Mouse (Mus musculus): ENCODE results near the gene Aloxe3. TPM values are rescaled to one million over a fixed set of nuclear protein-coding genes. Genes with fewer than 3 reads are reported as not detected.

Gene Aloxe3
- polyA plus RNA-seq, 1 experiment from 2014 or later = not detected

DNA sequence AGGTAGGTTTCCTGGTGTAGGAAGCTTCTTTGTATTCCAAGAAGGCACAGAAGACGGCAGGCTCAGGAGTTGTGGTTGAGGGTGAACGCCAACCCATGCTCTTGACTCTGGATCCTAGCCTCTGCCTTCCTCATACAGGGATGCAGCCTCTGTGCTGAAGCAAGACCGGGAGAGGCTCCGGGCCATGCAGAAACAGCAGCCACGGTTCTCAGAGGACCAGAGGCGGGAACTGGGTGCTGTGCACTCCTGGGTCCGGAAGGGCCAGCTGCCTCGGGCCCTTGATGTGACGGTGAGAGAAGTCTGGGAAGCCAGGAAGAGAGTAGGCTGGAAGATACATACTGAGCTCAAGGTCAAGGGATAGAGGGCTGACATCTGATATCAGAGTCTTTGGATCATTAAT is 17.5 kb upstream of the Aloxe3 start:
- H3K9ac ChIP-seq (ENCODE audit: low read length) = no peak overlapping the region
- 94% methylated on average over 9 of the region's 9 CpGs for WGBS

DNA sequence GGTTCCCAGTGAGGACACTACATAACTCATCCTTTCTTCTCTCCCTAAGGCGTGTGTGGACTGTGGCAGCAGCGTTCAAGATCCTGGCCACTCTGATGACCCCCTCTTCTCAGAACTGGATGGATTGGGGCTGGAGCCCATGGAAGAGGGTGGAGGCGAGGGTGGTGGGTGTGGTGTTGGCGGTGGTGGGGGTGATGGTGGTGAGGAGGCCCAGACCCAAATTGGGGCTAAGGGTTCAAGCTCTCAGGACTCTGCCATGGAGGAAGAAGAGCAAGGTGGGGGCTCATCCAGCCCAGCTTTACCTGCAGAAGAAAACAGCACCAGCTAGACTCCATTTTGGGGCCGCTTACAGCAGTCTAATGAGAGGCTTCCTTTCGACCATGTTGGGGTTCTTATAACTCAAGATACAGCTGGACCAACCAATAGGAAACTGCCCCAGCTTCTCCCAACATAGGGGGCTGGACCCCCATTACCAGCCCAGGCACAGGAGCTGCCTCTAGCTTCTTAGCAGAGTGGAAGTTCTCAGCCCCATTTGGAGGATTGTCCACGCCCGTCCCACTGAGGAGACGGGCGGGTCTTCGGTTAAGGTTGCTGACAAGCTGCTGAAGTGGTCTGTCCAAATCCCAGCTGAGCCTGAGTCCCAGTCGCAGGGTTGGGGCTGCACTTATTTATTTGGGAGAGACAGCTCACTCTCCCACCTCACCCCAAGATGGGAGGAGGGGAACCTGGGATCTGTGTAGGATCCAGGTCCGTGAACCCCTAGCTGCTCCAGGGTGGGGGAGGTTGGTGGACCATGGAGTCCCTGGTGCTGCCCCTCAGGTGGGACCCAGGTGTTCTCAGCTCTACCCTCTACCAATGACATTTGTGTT is 16.4 kb upstream of the Aloxe3 start:
- Histone ChIP-seq H3K36me3 (ENCODE audit: control insufficient read depth, insufficient read depth, low read length) (peaks cover 3% of the 10 kb centered on the region; the same call in 1 of the 2 replicates), H3K4me1 (replicated peaks; ENCODE audit: control insufficient read depth, insufficient read depth, low read length) (no peaks in the 10 kb centered on the region), H3K4me2 (ENCODE audit: low read depth, low read length, severe bottlenecking) (no peak overlapping the region), H3K9me3 (ENCODE audit: control insufficient read depth, low read length) (no peaks in the 10 kb centered on the region), H3K27ac (ENCODE audit: low read depth, low read length) (no peak overlapping the region), H3K9ac (ENCODE audit: low read length) (no peak overlapping the region), H3K27me3 (ENCODE audit: control insufficient read depth, insufficient read depth, low read length) (no peaks in the 10 kb centered on the region), H3K4me3 (ENCODE audit: low read depth, low read length) (no peak overlapping the region)
- no peak for ATAC-seq (replicated peaks; ENCODE audit: low FRiP score)
- DNase-seq (ENCODE audit: low spot score) = no peak
- WGBS = 79% methylated on average over 13 of the region's 13 CpGs

More for the DNA sequence above, 17.5 kb upstream of the Aloxe3 start:
- Histone ChIP-seq H3K36me3 (ENCODE audit: control insufficient read depth, insufficient read depth, low read length) (peaks cover 5% of the 10 kb centered on the region; the same call in 1 of the 2 replicates), H3K9me3 (ENCODE audit: control insufficient read depth, low read length) (no peaks in the 10 kb centered on the region), H3K4me3 (ENCODE audit: low read depth, low read length) (no peak overlapping the region), H3K27me3 (ENCODE audit: control insufficient read depth, insufficient read depth, low read length) (no peaks in the 10 kb centered on the region), H3K27ac (ENCODE audit: low read depth, low read length) (no peak overlapping the region), H3K4me1 (replicated peaks; ENCODE audit: control insufficient read depth, insufficient read depth, low read length) (no peaks in the 10 kb centered on the region), H3K4me2 (ENCODE audit: low read depth, low read length, severe bottlenecking) (no peak overlapping the region)
- DNase-seq (ENCODE audit: low spot score) = no peak
- ATAC-seq (replicated peaks; ENCODE audit: low FRiP score) = no peak

DNA sequence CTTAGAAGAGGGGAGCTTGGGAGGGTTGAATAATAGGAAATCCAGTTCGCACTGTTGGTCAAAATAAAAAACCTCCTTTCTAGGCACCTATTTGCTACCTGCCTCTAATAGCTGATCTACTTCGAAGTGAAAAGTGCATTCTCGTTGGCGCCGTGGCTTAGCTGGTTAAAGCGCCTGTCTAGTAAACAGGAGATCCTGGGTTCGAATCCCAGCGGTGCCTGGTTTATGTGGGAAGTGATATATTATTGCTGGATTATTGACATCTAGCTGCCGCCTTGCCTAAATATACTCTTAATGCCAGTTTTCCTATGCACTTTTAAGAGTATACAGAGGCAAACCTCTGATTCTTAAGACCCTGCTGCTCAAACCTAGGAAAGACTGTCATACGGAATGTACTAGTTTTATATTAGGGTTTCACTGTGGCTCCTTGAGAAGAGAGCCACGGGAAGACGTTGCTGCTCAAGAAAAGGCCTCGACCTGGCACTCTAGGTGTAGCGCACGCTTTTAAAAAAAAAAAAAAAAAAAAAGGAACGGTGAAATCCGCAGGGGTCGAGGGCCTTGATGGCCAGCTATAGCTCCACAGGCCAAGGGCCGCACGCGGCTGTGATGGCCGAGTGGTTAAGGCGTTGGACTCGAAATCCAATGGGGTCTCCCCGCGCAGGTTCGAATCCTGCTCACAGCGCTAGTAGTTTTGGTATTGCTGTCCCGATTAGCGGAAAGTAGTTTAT is 15.2 kb upstream of the Aloxe3 start:
- peak overlapping the region; percentile 47 for H3K9ac ChIP-seq (ENCODE audit: low read length)
- DNase-seq (ENCODE audit: low spot score) (peak; percentile 98), ATAC-seq (replicated peaks; ENCODE audit: low FRiP score) (peak; percentile 71)
- H3K9me3 ChIP-seq (ENCODE audit: control insufficient read depth, low read length) = no peaks in the 10 kb centered on the region
- under 1% methylated on average over 30 of the region's 30 CpGs for WGBS
- H3K4me2 ChIP-seq (ENCODE audit: low read depth, low read length, severe bottlenecking) = peak overlapping the region; percentile 40
- H3K27ac ChIP-seq (ENCODE audit: low read depth, low read length) = no peak overlapping the region
- peak overlapping the region; percentile 46 for H3K4me3 ChIP-seq (ENCODE audit: low read depth, low read length)
- H3K4me1 ChIP-seq (replicated peaks; ENCODE audit: control insufficient read depth, insufficient read depth, low read length) = no peaks in the 10 kb centered on the region
- no peaks in the 10 kb centered on the region; the same call in 1 of the 2 replicates for H3K27me3 ChIP-seq (ENCODE audit: control insufficient read depth, insufficient read depth, low read length)
- H3K36me3 ChIP-seq (ENCODE audit: control insufficient read depth, insufficient read depth, low read length) = peaks cover 2% of the 10 kb centered on the region; the same call in 1 of the 2 replicates

DNA sequence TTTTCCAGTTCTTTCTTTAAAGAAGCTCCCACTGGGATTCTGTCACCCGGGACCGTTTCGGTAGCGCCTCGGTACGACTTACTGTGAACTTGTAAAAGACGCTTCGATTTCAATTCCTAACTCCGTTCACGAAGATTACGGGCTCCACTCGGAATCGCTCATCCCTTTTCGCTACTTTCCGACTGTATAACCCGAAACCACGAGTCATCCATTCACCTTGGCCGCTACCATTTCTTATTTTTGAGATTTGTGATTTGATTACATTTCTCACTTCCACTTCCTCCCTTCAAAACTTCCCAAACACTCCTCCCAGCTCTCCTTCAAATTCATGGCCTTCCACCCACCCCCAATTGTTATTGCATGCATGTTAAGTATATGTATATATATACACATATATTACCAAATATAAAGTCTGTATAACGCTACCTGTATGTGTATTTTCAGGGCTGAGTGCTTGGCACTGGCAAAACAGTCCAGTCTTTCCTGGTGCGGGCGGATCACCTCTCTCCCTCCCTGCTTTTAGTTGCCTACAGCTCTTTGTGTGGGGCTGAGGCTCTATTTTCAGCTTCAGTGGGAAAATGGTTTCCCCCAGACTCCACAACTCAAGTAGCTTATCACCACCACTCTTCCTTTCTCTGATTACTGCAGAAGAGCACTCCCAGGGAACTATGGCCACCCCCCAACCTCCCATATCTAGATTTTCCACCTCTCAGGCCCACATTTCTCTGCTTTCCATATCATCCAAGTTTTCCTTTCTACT is 14.5 kb upstream of the Aloxe3 start:
- peak overlapping the region; percentile 46 for H3K4me3 ChIP-seq (ENCODE audit: low read depth, low read length)
- peak overlapping the region; percentile 40 for H3K4me2 ChIP-seq (ENCODE audit: low read depth, low read length, severe bottlenecking)
- no peak for ATAC-seq (replicated peaks; ENCODE audit: low FRiP score)
- DNase-seq (ENCODE audit: low spot score) = no peak
- peak overlapping the region; percentile 47 for H3K9ac ChIP-seq (ENCODE audit: low read length)
- 3% methylated on average over 21 of the region's 21 CpGs for WGBS
- H3K36me3 ChIP-seq (ENCODE audit: control insufficient read depth, insufficient read depth, low read length) = peaks cover 2% of the 10 kb centered on the region; the same call in 1 of the 2 replicates
- no peaks in the 10 kb centered on the region; the same call in 1 of the 2 replicates for H3K27me3 ChIP-seq (ENCODE audit: control insufficient read depth, insufficient read depth, low read length)
- H3K4me1 ChIP-seq (replicated peaks; ENCODE audit: control insufficient read depth, insufficient read depth, low read length) = no peaks in the 10 kb centered on the region
- no peak overlapping the region for H3K27ac ChIP-seq (ENCODE audit: low read depth, low read length)
- no peaks in the 10 kb centered on the region for H3K9me3 ChIP-seq (ENCODE audit: control insufficient read depth, low read length)

DNA sequence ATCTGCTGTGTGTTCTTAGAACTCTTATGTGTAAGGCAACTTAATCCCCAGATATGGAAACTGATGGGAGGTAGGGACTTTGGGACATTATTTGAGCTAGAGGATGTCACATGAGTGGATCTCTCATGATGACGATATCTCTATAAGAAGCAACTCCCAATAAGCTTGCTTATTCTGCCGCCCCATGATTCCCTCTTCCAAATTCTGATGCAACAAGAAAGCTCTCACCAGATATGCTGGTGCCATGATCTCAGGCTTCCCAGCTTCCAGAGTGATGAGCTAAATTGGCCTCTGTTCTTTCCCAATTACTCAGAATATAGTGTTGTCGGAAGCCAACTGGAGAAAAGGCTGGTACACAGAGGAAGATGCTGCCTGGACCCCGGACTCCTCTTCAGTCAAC is 13.8 kb upstream of the Aloxe3 start:
- WGBS = 63% methylated on average over 4 of the region's 4 CpGs
- H3K36me3 ChIP-seq (ENCODE audit: control insufficient read depth, insufficient read depth, low read length) = peaks cover 2% of the 10 kb centered on the region; the same call in 1 of the 2 replicates
- no peak for ATAC-seq (replicated peaks; ENCODE audit: low FRiP score)
- no peaks in the 10 kb centered on the region for H3K9me3 ChIP-seq (ENCODE audit: control insufficient read depth, low read length)
- H3K4me3 ChIP-seq (ENCODE audit: low read depth, low read length) = no peak overlapping the region
- H3K4me1 ChIP-seq (replicated peaks; ENCODE audit: control insufficient read depth, insufficient read depth, low read length) = no peaks in the 10 kb centered on the region; the same call in 1 of the 2 replicates
- no peak for DNase-seq (ENCODE audit: low spot score)
- H3K27ac ChIP-seq (ENCODE audit: low read depth, low read length) = no peak overlapping the region
- H3K9ac ChIP-seq (ENCODE audit: low read length) = no peak overlapping the region
- H3K27me3 ChIP-seq (ENCODE audit: control insufficient read depth, insufficient read depth, low read length) = peaks cover 3% of the 10 kb centered on the region; the same call in 1 of the 2 replicates
- H3K4me2 ChIP-seq (ENCODE audit: low read depth, low read length, severe bottlenecking) = peak overlapping the region; percentile 40; the same call in 1 of the 2 replicates

DNA sequence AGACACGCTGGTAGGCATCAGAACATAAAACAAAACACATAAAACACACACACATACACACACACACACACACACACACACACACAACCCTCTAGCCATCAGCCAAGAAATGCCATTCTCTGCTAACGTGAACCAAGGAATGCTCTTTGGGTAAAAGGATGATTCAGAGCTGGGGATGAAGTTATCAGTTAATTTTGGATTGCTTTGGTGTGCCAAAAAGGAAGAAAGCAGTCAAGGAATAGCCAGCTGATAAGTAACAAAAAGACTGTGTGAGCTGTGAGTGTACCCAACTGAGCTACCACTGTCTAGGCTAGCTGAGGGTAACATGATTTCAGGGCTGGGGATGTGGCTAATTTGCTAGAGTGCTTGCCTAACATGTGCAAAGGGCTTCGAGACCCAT is 11.7 kb upstream of the Aloxe3 start:
- WGBS = 80% methylated on average over 3 of the region's 3 CpGs
- H3K27ac ChIP-seq (ENCODE audit: low read depth, low read length) = no peak overlapping the region
- DNase-seq (ENCODE audit: low spot score) (no peak), ATAC-seq (replicated peaks; ENCODE audit: low FRiP score) (no peak)
- H3K9ac ChIP-seq (ENCODE audit: low read length) = no peak overlapping the region
- no peak overlapping the region for H3K4me3 ChIP-seq (ENCODE audit: low read depth, low read length)
- no peaks in the 10 kb centered on the region for H3K9me3 ChIP-seq (ENCODE audit: control insufficient read depth, low read length)
- no peak overlapping the region for H3K4me2 ChIP-seq (ENCODE audit: low read depth, low read length, severe bottlenecking)
- H3K36me3 ChIP-seq (ENCODE audit: control insufficient read depth, insufficient read depth, low read length) = no peaks in the 10 kb centered on the region
- peaks cover 4% of the 10 kb centered on the region; the same call in 1 of the 2 replicates for H3K27me3 ChIP-seq (ENCODE audit: control insufficient read depth, insufficient read depth, low read length)
- peaks cover 6% of the 10 kb centered on the region; the same call in 1 of the 2 replicates for H3K4me1 ChIP-seq (replicated peaks; ENCODE audit: control insufficient read depth, insufficient read depth, low read length)

DNA sequence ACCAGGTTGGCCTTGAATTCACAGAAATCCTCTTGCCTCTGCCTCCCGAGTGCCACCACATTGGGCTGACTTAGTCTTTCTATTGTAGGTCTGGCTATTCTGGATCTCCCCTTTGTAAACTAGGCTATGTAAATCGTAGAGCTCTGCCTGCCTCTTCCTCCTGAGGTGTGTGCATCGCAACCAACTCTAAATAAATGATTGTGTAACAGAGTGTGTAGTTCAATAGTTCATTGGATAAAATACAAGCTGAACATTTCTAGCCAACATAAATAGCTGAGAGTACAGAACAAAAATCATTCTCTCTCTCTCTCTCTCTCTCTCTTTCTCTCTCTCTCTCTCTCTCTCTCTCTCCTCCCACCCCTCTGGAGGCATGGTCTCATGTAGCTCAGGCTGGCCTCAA is 11.1 kb upstream of the Aloxe3 start:
- H3K27me3 ChIP-seq (ENCODE audit: control insufficient read depth, insufficient read depth, low read length) = peaks cover 4% of the 10 kb centered on the region; the same call in 1 of the 2 replicates
- H3K4me1 ChIP-seq (replicated peaks; ENCODE audit: control insufficient read depth, insufficient read depth, low read length) = peaks cover 10% of the 10 kb centered on the region
- no peak overlapping the region for H3K27ac ChIP-seq (ENCODE audit: low read depth, low read length)
- 80% methylated on average over 3 of the region's 3 CpGs for WGBS
- H3K4me3 ChIP-seq (ENCODE audit: low read depth, low read length) = no peak overlapping the region
- DNase-seq (ENCODE audit: low spot score) (no peak), ATAC-seq (replicated peaks; ENCODE audit: low FRiP score) (no peak)
- H3K4me2 ChIP-seq (ENCODE audit: low read depth, low read length, severe bottlenecking) = no peak overlapping the region
- no peaks in the 10 kb centered on the region for H3K36me3 ChIP-seq (ENCODE audit: control insufficient read depth, insufficient read depth, low read length)
- H3K9me3 ChIP-seq (ENCODE audit: control insufficient read depth, low read length) = no peaks in the 10 kb centered on the region
- H3K9ac ChIP-seq (ENCODE audit: low read length) = no peak overlapping the region

DNA sequence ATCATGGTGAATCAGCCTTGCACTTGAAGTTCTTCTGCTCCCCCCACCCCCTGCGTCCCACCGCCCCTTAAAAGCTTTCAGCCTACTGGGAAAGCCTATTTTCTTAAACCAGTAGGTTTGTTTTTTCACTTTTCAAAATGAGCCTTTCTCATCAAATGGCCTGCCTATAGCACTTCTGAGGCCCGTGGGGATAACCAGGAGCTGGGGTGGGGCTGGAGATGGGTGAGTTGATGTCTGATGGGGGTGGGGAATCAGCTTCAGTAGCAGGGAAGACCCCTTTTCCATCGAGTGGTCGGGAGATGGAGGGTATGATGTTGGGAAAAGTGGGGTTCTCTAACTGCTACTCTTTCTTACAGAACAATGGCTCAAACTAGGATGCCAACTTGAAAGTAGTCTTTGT is 8.9 kb upstream of the Aloxe3 start:
- Histone ChIP-seq H3K36me3 (ENCODE audit: control insufficient read depth, insufficient read depth, low read length) (no peaks in the 10 kb centered on the region; the same call in 1 of the 2 replicates), H3K9ac (ENCODE audit: low read length) (no peak overlapping the region), H3K27ac (ENCODE audit: low read depth, low read length) (no peak overlapping the region), H3K4me2 (ENCODE audit: low read depth, low read length, severe bottlenecking) (peak overlapping the region; percentile 97; the same call in 1 of the 2 replicates), H3K27me3 (ENCODE audit: control insufficient read depth, insufficient read depth, low read length) (peaks cover 13% of the 10 kb centered on the region), H3K4me3 (ENCODE audit: low read depth, low read length) (no peak overlapping the region), H3K4me1 (replicated peaks; ENCODE audit: control insufficient read depth, insufficient read depth, low read length) (peaks cover 29% of the 10 kb centered on the region), H3K9me3 (ENCODE audit: control insufficient read depth, low read length) (no peaks in the 10 kb centered on the region)
- ATAC-seq (replicated peaks; ENCODE audit: low FRiP score) = no peak
- DNase-seq (ENCODE audit: low spot score) = no peak
- 57% methylated on average over 5 of the region's 5 CpGs for WGBS
